Mouse (Mus musculus) CD8-positive naive resting alpha-beta T cell, adult 57 days (primary cell): Measurements from ENCODE around the gene Scn3b. TPM values are rescaled to one million over a fixed set of nuclear protein-coding genes. Genes with fewer than 3 reads are reported as not detected.

Experiments
- total RNA-seq: library from RNA; stranded (reverse); gene quantifications from one replicate; pipeline ENCODE4 v1.2.4, GENCODE M21; 2023

Gene Scn3b
- total RNA-seq: not detected

GRCm38 (mm10) chr9:40269103-40269861 is at the start of gene Scn3b:
Scn3b (plus strand) TSS chr9:40269217.

Other genes starting within 250 kb of the Scn3b start
- gene Olfr981, start 247.8 kb upstream of the Scn3b start, total RNA-seq: not detected
- gene Olfr982, start 195.4 kb upstream of the Scn3b start, total RNA-seq: not detected
- not detected for gene Olfr983, start 175.6 kb upstream of the Scn3b start, total RNA-seq
- not detected for gene Olfr984, start 155.0 kb upstream of the Scn3b start, total RNA-seq
- not detected for gene Olfr985, start 139.0 kb upstream of the Scn3b start, total RNA-seq
- not detected for gene Tmem225, start 121.1 kb upstream of the Scn3b start, total RNA-seq
- not detected for gene Olfr986, start 88.3 kb upstream of the Scn3b start, total RNA-seq
- 3.1 TPM for gene Zfp202, start 76.9 kb upstream of the Scn3b start, total RNA-seq